Mouse (Mus musculus) bone marrow macrophage, adult 2 months (primary cell): Measurements from ENCODE around the gene Dynlt1a.
"Not testable (repeated sequence)": the region's sequence is repeated elsewhere in the genome, so short reads cannot be mapped to it uniquely, and the experiment has no call there.

Source experiments
- CTCF ChIP-seq: IDR thresholded peaks from 2 replicates; pipeline ENCODE4 v1.5.1; 2012; ENCODE audit warnings: low read depth, mild to moderate bottlenecking, low read length, moderate library complexity
- POLR2A ChIP-seq: IDR thresholded peaks from 2 replicates; pipeline ENCODE4 v1.6.1; 2012; ENCODE audit warnings: mild to moderate bottlenecking, low read depth, low read length, borderline replicate concordance

DNA sequence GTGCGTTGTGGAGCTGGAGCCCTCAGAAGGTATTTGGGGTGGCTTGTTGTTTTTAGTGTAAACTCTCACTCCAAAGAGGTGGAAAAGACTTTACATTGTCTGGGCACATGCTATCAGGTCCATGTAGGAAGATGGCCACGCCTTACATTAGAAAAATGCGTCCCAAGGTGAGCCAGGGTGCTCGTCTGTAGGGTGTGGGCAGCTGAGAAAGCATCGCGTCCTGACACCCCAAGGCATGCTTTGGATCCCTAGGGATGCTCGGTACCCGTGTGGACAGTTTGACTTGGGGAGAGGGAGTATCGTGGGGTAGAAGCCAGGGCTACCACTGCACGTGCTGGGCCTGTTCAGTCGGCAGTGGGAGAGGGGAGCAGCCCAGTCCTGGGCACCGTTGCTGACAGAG, 28.3 kb downstream of the Dynlt1a start:
- not testable (repeated sequence) for TF ChIP-seq CTCF, POLR2A
